Mouse (Mus musculus): ENCODE results near the gene Synj2. TPM values are rescaled to one million over a fixed set of nuclear protein-coding genes. Genes with fewer than 3 reads are reported as not detected.

The Synj2 gene
- polyA plus RNA-seq, 1 experiment from 2014 or later: 0.74 TPM

DNA sequence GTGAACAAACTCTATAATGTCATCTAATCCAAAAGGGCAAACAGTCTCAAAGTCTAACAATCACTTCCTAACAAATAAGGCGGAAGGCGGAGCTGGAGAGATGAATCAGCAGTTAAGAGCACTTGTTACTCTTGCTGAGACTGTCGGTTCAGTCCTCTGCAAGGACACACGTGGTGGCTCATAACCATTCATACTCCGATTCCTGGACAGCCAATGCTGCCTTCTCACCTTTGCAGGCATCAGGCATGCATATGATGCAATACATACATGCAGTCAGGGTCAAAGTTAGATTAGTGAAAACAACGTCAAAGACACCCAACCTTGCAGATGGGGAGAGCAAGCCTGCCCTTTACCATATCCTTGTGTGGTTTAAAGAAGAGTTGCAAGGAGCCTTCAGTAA is 150.5 kb downstream of the Synj2 start:
- Histone ChIP-seq H3K4me3 (no peak overlapping the region), H3K9ac (no peak overlapping the region), H3K27me3 (no peaks in the 10 kb centered on the region), H3K4me2 (no peak overlapping the region), H3K4me1 (replicated peaks) (no peaks in the 10 kb centered on the region), H3K36me3 (peaks cover 22% of the 10 kb centered on the region), H3K27ac (no peak overlapping the region), H3K9me3 (no peaks in the 10 kb centered on the region)
- WGBS: 92% methylated on average over 6 of the region's 6 CpGs
- ATAC-seq (ENCODE audit: low FRiP score): no peak

Other genes with a start within 250 kb of the Synj2 start
- 7.5 and 8.4 TPM in 2 replicates for gene Snx9, start 100.0 kb upstream of the Synj2 start, polyA plus RNA-seq (2015; fragmentation: Nextera tagmentation; extraction: Ambion mirVana)
- gene Serac1, start 138.5 kb downstream of the Synj2 start, polyA plus RNA-seq (2015; fragmentation: Nextera tagmentation; extraction: Ambion mirVana): 14.1 and 14.2 TPM in 2 replicates
- 207 and 208 TPM in 2 replicates for gene Gtf2h5, start 138.5 kb downstream of the Synj2 start, polyA plus RNA-seq (2015; fragmentation: Nextera tagmentation; extraction: Ambion mirVana)
- 137 and 152 TPM in 2 replicates for gene Tulp4, start 165.2 kb downstream of the Synj2 start, polyA plus RNA-seq (2015; fragmentation: Nextera tagmentation; extraction: Ambion mirVana)